Mouse (Mus musculus): ENCODE results near the gene Scamp5.

- TF ChIP-seq CTCF (IDR thresholded peaks at IDR 0.05; ENCODE audit: low read depth, low read length) (peak; percentile 39; the same call in 1 of the 2 replicates), POLR2A (IDR thresholded peaks at IDR 0.05; ENCODE audit: borderline replicate concordance, low read depth, low read length) (no peak)
Measured at GRCm38 (mm10) chr9:57459707-57460106, 8.2 kb downstream of the Scamp5 start.

All from bone marrow macrophage, adult 2 months (primary cell).